Mouse (Mus musculus) limb, embryonic 11.5 days (tissue): ENCODE measurements around the gene 4930435E12Rik. TPM values are rescaled to one million over a fixed set of nuclear protein-coding genes. Genes with fewer than 3 reads are reported as not detected.
A peak's percentile ranks its signal among the peaks of the same experiment; 100 is the strongest.
"Not testable (repeated sequence)": the region's sequence is repeated elsewhere in the genome, so short reads cannot be mapped to it uniquely, and the experiment has no call there.

Experiments used
- ATAC-seq: fragments of 200-750 bp; cut with Nextera tagmentation; 2 replicates; pipeline ENCODE4 v1.8.0; 2017; ENCODE audit warnings: low read depth; ENCODE audit not compliant: insufficient number of reproducible peaks, low FRiP score, low TSS enrichment
- DNase-seq: peaks from one replicate; pipeline ENCODE4 v3.0.0-alpha.2; 2015; ENCODE audit warnings: low spot score
- H3K27ac ChIP-seq: fragments of 300-500 bp; sonication (generic); replicated peaks from 2 replicates; pipeline ENCODE4 v1.5.1; 2014; ENCODE audit warnings: low read depth, mild to moderate bottlenecking, low read length
- H3K27me3 ChIP-seq: fragments of 300-500 bp; sonication (generic); 2 replicates; pipeline ENCODE4 v1.6.1; 2014; ENCODE audit warnings: mild to moderate bottlenecking, low read length, mixed read lengths; ENCODE audit not compliant: control insufficient read depth, insufficient read depth
- H3K36me3 ChIP-seq: fragments of 300-500 bp; sonication (generic); 2 replicates; pipeline ENCODE4 v1.6.1; 2014; ENCODE audit warnings: mild to moderate bottlenecking, low read length, moderate library complexity, mixed read lengths; ENCODE audit not compliant: control insufficient read depth, insufficient read depth
- H3K4me1 ChIP-seq: fragments of 300-500 bp; sonication (generic); 2 replicates; pipeline ENCODE4 v1.6.1; 2014; ENCODE audit warnings: low read length, mixed read lengths; ENCODE audit not compliant: control insufficient read depth, insufficient read depth
- H3K4me2 ChIP-seq: fragments of 300-500 bp; sonication (generic); 2 replicates; pipeline ENCODE4 v1.6.1; 2014; ENCODE audit warnings: low read depth, mild to moderate bottlenecking, moderate library complexity; ENCODE audit not compliant: severe bottlenecking
- H3K4me3 ChIP-seq: fragments of 300-500 bp; sonication (generic); 2 replicates; pipeline ENCODE4 v1.5.1; 2014; ENCODE audit warnings: low read depth, low read length
- H3K9ac ChIP-seq: fragments of 300-500 bp; sonication (generic); 2 replicates; pipeline ENCODE4 v1.6.1; 2014; ENCODE audit warnings: mild to moderate bottlenecking, low read length
- H3K9me3 ChIP-seq: fragments of 300-500 bp; sonication (generic); 2 replicates; pipeline ENCODE4 v1.6.1; 2016; ENCODE audit warnings: low read length; ENCODE audit not compliant: control insufficient read depth
- WGBS: fragments of 180-500 bp; shearing (Covaris S2); extraction: QIAGEN DNeasy Blood & Tissue Kit; methylation state at CpG from one replicate; pipeline ENCODE4 v1.1.7; 2014; 5-methylcytosine and 5-hydroxymethylcytosine counted together
- polyA plus RNA-seq: library from polyadenylated mRNA; unstranded; fragments of >200 nt; fragmentation: Nextera tagmentation; extraction: Ambion mirVana; gene quantifications from 2 replicates; pipeline ENCODE4 v1.2.1, GENCODE M21; 2014

4930435E12Rik gene
- polyA plus RNA-seq = not detected in 2 replicates

GRCm38 (mm10) chr16:38828649-38829048, at the start of gene 4930435E12Rik:
Gene 4930435E12Rik, minus strand, starts transcription at chr16:38828749.
- Histone ChIP-seq H3K4me1 (no peaks in the 10 kb centered on the region), H3K27me3 (no peaks in the 10 kb centered on the region), H3K27ac (no peak within 1 kb of the TSS), H3K9me3 (no peaks in the 10 kb centered on the region), H3K4me2 (no peak within 1 kb of the TSS), H3K36me3 (no peaks in the 10 kb centered on the region), H3K9ac (no peak within 1 kb of the TSS), H3K4me3 (no peak within 1 kb of the TSS)
- ATAC-seq (no peak), DNase-seq (no peak)
- WGBS = 86% methylated on average over 3 of the region's 3 CpGs

GRCm38 (mm10) chr16:38874481-38874880, 45.9 kb upstream of the 4930435E12Rik start:
- H3K27me3 ChIP-seq = no peaks in the 10 kb centered on the region
- no peak overlapping the region for H3K27ac ChIP-seq
- ATAC-seq (no peak), DNase-seq (no peak)
- H3K4me2 ChIP-seq = no peak overlapping the region
- H3K9me3 ChIP-seq = no peaks in the 10 kb centered on the region
- no peaks in the 10 kb centered on the region for H3K4me1 ChIP-seq
- 31% methylated on average over 4 of the region's 4 CpGs for WGBS
- H3K4me3 ChIP-seq = no peak overlapping the region
- no peak overlapping the region for H3K9ac ChIP-seq
- H3K36me3 ChIP-seq = no peaks in the 10 kb centered on the region

DNA sequence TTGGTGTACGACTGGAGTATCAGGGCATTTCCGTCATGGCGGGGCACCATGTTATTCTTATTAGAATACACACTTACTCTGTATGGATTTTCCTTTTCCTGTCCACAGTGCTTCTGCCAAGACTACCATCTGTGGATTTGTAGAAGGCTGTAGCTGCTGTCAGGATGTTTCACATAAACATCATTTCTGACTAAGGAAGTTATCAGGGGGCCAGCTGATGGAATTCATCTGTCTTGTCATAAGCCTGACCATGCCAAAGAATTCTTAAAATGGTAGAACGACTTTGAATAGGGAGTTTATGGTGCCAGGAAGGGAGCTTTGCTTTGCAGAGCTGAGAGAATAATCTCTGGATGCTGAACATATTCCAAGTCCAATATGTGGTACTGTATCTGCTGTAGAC, 44.7 kb upstream of the 4930435E12Rik start:
- Histone ChIP-seq H3K4me3 (no peak overlapping the region), H3K36me3 (no peaks in the 10 kb centered on the region), H3K9me3 (no peaks in the 10 kb centered on the region), H3K4me1 (no peaks in the 10 kb centered on the region), H3K9ac (no peak overlapping the region), H3K4me2 (no peak overlapping the region), H3K27me3 (no peaks in the 10 kb centered on the region), H3K27ac (no peak overlapping the region)
- no peak for ATAC-seq
- DNase-seq = no peak
- 94% methylated on average over 4 of the region's 4 CpGs for whole genome bisulfite sequencing

- ATAC-seq (no peak), DNase-seq (no peak)
- Histone ChIP-seq H3K9ac (no peak overlapping the region), H3K4me2 (no peak overlapping the region), H3K9me3 (no peaks in the 10 kb centered on the region), H3K4me1 (no peaks in the 10 kb centered on the region), H3K36me3 (no peaks in the 10 kb centered on the region), H3K27me3 (no peaks in the 10 kb centered on the region), H3K4me3 (no peak overlapping the region), H3K27ac (no peak overlapping the region)
- 89% methylated on average over 5 of the region's 5 CpGs for WGBS
Observed at GRCm38 (mm10) chr16:38864358-38864757, 35.8 kb upstream of the 4930435E12Rik start.

DNA sequence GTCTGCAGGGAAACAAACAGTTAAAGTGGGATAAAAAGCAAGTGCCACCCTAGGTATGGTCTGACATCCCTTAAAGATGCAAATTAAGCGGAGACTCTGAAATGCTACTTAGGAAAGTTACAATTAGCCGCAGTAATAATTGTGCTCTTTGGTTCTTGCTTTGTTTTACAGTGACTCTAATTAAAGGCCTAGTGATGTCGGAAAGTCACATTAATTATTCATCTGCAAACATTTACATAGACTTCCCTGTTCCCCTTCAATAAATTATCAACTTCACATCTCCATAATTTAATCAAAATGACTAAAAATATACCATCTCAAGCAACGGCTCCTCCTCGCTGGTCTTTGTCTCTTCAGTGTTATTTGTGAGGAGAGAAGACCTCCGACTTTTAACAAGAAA, 32.0 kb upstream of the 4930435E12Rik start:
- no peak overlapping the region for H3K4me3 ChIP-seq
- DNase-seq (no peak), ATAC-seq (no peak)
- H3K27ac ChIP-seq = no peak overlapping the region
- no peak overlapping the region for H3K9ac ChIP-seq
- no peak overlapping the region for H3K4me2 ChIP-seq
- no peaks in the 10 kb centered on the region for H3K36me3 ChIP-seq
- H3K9me3 ChIP-seq = no peaks in the 10 kb centered on the region
- WGBS = 68% methylated on average over 6 of the region's 6 CpGs
- H3K4me1 ChIP-seq = no peaks in the 10 kb centered on the region
- no peaks in the 10 kb centered on the region for H3K27me3 ChIP-seq

DNA sequence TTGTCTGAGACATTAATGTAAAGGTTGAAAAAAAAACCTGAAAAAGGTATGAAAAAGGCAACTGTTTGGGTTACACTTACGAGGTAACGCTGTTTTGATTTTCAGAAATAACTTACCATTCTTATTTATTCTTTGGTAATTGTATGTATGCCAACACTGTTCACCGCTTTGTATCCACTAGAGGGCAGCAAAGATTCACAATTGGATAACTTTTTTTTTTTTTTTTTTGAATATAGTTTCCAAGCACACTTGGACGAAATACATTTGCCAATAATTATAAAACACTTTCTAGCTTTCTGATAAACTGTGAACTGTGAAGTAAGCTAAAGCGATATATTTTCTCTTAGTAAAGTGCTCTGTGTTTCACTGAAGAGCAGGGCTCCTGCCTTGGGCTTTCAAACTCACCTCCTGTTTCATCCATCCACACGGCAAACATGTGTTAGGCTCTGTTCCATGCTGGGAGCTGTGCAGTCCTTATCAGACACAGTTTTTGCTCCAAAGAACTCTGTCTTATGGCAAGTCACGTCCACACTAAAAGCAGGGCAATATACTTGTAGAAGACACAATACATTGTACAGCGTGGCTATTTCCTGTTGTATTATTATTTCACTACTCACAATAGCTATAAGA, 29.7 kb upstream of the 4930435E12Rik start:
- WGBS = 36% methylated on average over 8 of the region's 8 CpGs
- Histone ChIP-seq H3K27me3 (no peaks in the 10 kb centered on the region), H3K4me2 (no peak overlapping the region), H3K27ac (no peak overlapping the region), H3K9ac (no peak overlapping the region), H3K4me3 (no peak overlapping the region), H3K36me3 (no peaks in the 10 kb centered on the region), H3K4me1 (no peaks in the 10 kb centered on the region), H3K9me3 (no peaks in the 10 kb centered on the region)
- no peak for DNase-seq
- ATAC-seq = no peak

- DNase-seq (peak; percentile 76), ATAC-seq (no peak)
- WGBS = 32% methylated on average over 8 of the region's 8 CpGs
- no peaks in the 10 kb centered on the region for H3K9me3 ChIP-seq
- H3K4me2 ChIP-seq = no peak overlapping the region
- no peaks in the 10 kb centered on the region for H3K4me1 ChIP-seq
- H3K4me3 ChIP-seq = no peak overlapping the region
- H3K36me3 ChIP-seq = no peaks in the 10 kb centered on the region
- no peak overlapping the region for H3K27ac ChIP-seq
- H3K27me3 ChIP-seq = no peaks in the 10 kb centered on the region
- H3K9ac ChIP-seq = no peak overlapping the region
Observed at GRCm38 (mm10) chr16:38812521-38812920, 16.0 kb downstream of the 4930435E12Rik start.

GRCm38 (mm10) chr16:38810196-38810595, 18.4 kb downstream of the 4930435E12Rik start:
- H3K9ac ChIP-seq = no peak overlapping the region
- ATAC-seq (no peak), DNase-seq (no peak)
- no peaks in the 10 kb centered on the region for H3K36me3 ChIP-seq
- H3K27me3 ChIP-seq = no peaks in the 10 kb centered on the region
- H3K4me1 ChIP-seq = no peaks in the 10 kb centered on the region
- no peak overlapping the region for H3K4me2 ChIP-seq
- H3K9me3 ChIP-seq = no peaks in the 10 kb centered on the region
- H3K4me3 ChIP-seq = no peak overlapping the region
- 79% methylated on average over 5 of the region's 5 CpGs for WGBS
- no peak overlapping the region for H3K27ac ChIP-seq

GRCm38 (mm10) chr16:38807796-38808195, 20.8 kb downstream of the 4930435E12Rik start:
- not testable (repeated sequence) for H3K27me3 ChIP-seq, H3K4me2 ChIP-seq, H3K9me3 ChIP-seq, ATAC-seq, H3K36me3 ChIP-seq, DNase-seq, H3K27ac ChIP-seq, H3K4me1 ChIP-seq, H3K4me3 ChIP-seq, H3K9ac ChIP-seq
- 82% methylated on average over 5 of the region's 5 CpGs for WGBS
